ENCODE assay signal across 9 mouse cellular contexts in the genomic region with DNA sequence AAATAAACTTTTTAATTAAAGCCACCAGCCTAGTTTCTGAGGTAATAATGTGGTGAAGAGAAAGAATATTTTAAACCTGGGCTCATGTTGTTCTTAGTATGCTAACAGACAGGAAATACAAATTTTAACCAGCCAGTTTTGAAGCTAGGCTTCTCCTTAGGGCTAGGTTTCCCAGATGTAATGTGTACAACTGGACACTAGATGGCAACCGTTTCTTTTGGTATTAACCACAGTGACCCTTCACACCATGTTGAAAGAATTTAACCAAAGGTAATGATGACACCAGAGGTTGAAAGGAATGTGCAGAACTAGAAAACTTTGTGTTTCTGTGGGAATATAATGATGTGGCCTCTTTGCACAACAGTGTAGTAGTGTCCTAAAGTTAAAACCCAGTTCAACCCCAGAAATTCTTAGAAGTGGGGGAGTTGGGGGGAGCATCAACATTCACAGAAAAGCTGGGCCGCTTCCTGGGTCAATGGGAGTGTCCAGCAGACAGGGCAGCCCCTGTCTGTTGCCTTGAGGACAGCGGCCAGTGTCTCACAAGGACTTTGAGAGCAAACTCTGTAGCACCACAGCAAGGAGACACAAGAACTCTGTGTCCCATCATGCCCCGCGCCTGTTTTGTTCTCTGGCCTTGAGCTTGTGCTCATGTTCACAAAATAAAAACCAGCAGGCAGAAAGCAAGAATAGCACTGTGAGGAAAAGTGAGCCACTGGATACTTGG. TPM values are rescaled to one million over a fixed set of nuclear protein-coding genes. Genes with fewer than 3 reads are reported as not detected.
A peak's percentile ranks its signal among the peaks of the same experiment; 100 is the strongest.
DNase-seq lines count a peak whose midpoint lies in the region; TF ChIP-seq lines count a peak whose summit lies in the region.
"Had no signal": no experiment of that assay in that cellular context is flagged by ENCODE, and none has a peak within 500 bp of the region (broad histone marks: within the 10 kb centered on the region; RNA-seq: fewer than 3 reads in every experiment).

No protein-coding gene starts in this region.

- H3K4me1 ChIP-seq in lung, adult 2 months (ENCODE audit: control insufficient read depth, insufficient read depth, low read length) = no peaks in the 10 kb centered on the region
- H3K4me1 ChIP-seq in small intestine, adult 2 months (ENCODE audit: control insufficient read depth, insufficient read depth, insufficient read length, low read length) = no peaks in the 10 kb centered on the region

- no peak overlapping the region for H3K4me3 ChIP-seq in lung, adult 2 months (replicated peaks; ENCODE audit: extremely low read depth, low read depth, low read length)
- H3K4me3 ChIP-seq in small intestine, adult 2 months (ENCODE audit: low read depth, low read length) = no peak overlapping the region
- H3K4me3 ChIP-seq: erythroblast, embryonic 14.5 days had no signal

- H3K36me3 ChIP-seq in small intestine, adult 2 months (ENCODE audit: control insufficient read depth, insufficient read depth, low read length) = peaks cover 17% of the 10 kb centered on the region

- TF ChIP-seq CTCF in lung, adult 2 months (IDR thresholded peaks at IDR 0.05; ENCODE audit: insufficient read depth, low read length) = peak; percentile 18; the same call in 1 of the 2 replicates
- TF ChIP-seq CTCF in small intestine, adult 2 months (IDR thresholded peaks at IDR 0.05; ENCODE audit: extremely low read depth, insufficient read length, insufficient replicate concordance, low read depth, low read length) = peak; percentile 13; the same call in 1 of the 2 replicates

- TF ChIP-seq POLR2A in lung, adult 2 months (IDR thresholded peaks at IDR 0.05; ENCODE audit: borderline replicate concordance, extremely low read depth, low read depth, low read length) = no peak
- TF ChIP-seq POLR2A in small intestine, adult 2 months (IDR thresholded peaks at IDR 0.05; ENCODE audit: low read depth, low read length) = no peak

- no peaks in the 10 kb centered on the region for H3K27me3 ChIP-seq in small intestine, adult 2 months (ENCODE audit: control insufficient read depth, insufficient read depth, low read length)

- 60% methylated on average over 5 of the region's 5 CpGs for WGBS in lung, adult 2 months
- WGBS in small intestine, adult 2 months = 66% methylated on average over 5 of the region's 5 CpGs

- peak; percentile 51 for DNase-seq in layer of hippocampus, adult 9-10 months (ENCODE audit: low spot score)
- no peak for DNase-seq in layer of hippocampus, postnatal 25 days (ENCODE audit: extremely low spot score in 1 of 2, low spot score in 1 of 2)
- DNase-seq in MEL-GATA-1-ER (ENCODE audit: extremely low read depth, low read depth) = peak; percentile 11
- DNase-seq in cerebellum, postnatal 14 days = peak; percentile 69 to 74
- peak; percentile 30 for DNase-seq in hindlimb bud, embryonic 11.5 days (ENCODE audit: extremely low spot score, low read depth, low spot score)
- DNase-seq in lung, adult 2 months = no peak
- DNase-seq in gastrocnemius, adult 8-10 months (ENCODE audit: low spot score in 2 of 2) = no peak

- H3K27ac ChIP-seq in small intestine, adult 2 months (ENCODE audit: insufficient read depth, low read depth, low read length) = no peak overlapping the region

RNA-seq across cellular contexts. Expression of a gene that starts 54.6 kb away (rescaled TPM):
- 10 to 100 TPM; 34.2 to 34.3 TPM for total RNA-seq in layer of hippocampus, postnatal 25 days (2021)
- polyA plus RNA-seq in lung, adult 2 months (2012; rRNA removed) = 5.0 and 9.0 TPM in 2 replicates
- polyA plus RNA-seq in small intestine, adult 2 months (2012; rRNA removed) = 0.84 and 0.96 TPM in 2 replicates
- total RNA-seq in gastrocnemius, adult 8-10 months (2022) = 10 to 100 TPM; 24.2 to 29.4 (median 27.6) TPM
- polyA plus RNA-seq: erythroblast, embryonic 14.5 days had no signal

Comparison
In these comparisons a context has a peak if more than half of its experiments do, and no peak if none do; other contexts are left out.
1. DNase-seq: peak in layer of hippocampus, adult 9-10 months (single experiment), MEL-GATA-1-ER (single experiment), cerebellum, postnatal 14 days (2 of 2) and hindlimb bud, embryonic 11.5 days (single experiment); none in layer of hippocampus, postnatal 25 days (0 of 2), lung, adult 2 months (single experiment) and gastrocnemius, adult 8-10 months (0 of 2).